Mouse (Mus musculus): ENCODE measurements around the gene Tent5b. TPM values are rescaled to one million over a fixed set of nuclear protein-coding genes. Genes with fewer than 3 reads are reported as not detected.
A peak's percentile ranks its signal among the peaks of the same experiment; 100 is the strongest.

Gene Tent5b
- total RNA-seq, 1 experiment: 7.5 TPM

- DNase-seq (ENCODE audit: low read depth, low spot score): no peak
- in situ Hi-C loops (cut with MboI; ENCODE audit: low sequenced_read_pairs in 2 of 2, unreplicated experiment in 2 of 2): no loop called here
- no peaks in the 10 kb centered on the region for H3K9me3 ChIP-seq (ENCODE audit: control insufficient read depth, insufficient read depth, low read depth, low read length)
- H3K27ac ChIP-seq (ENCODE audit: insufficient read depth, low read depth, low read length, poor library complexity, severe bottlenecking): 0 out of 2 replicates have a peak overlapping the region, but pooled peaks have one; percentile 18
- peak overlapping the region; percentile 4 to 15; a peak in 3 of 4 replicates for H3K4me3 ChIP-seq (ENCODE audit: insufficient read depth in 1 of 2, low read depth in 1 of 2, low read length in 2 of 2, poor library complexity in 1 of 2, severe bottlenecking in 1 of 2)
- TF ChIP-seq MAFK (IDR thresholded peaks at IDR 0.05; ENCODE audit: insufficient read depth, low read depth, low read length) (0 out of 2 replicates have a peak, but pooled peaks have one; percentile 51), CHD2 (IDR thresholded peaks at IDR 0.05; ENCODE audit: low read depth, low read length) (no peak)
- peaks cover 6 to 48% of the 10 kb centered on the region in 2 experiments for H3K4me1 ChIP-seq (ENCODE audit: control insufficient read depth in 2 of 2, insufficient read depth in 2 of 2, low read length in 2 of 2, poor library complexity in 1 of 2)
- no peaks in the 10 kb centered on the region for H3K36me3 ChIP-seq (ENCODE audit: control insufficient read depth, insufficient read depth, low read length, poor library complexity, severe bottlenecking)
- peak overlapping the region; percentile 35; the same call in 1 of the 2 replicates for H3K9ac ChIP-seq (ENCODE audit: insufficient read depth, low read depth, low read length, poor library complexity, severe bottlenecking)
Measured at GRCm38 (mm10) chr4:133484266-133485025, 4.5 kb downstream of the Tent5b start.

GRCm38 (mm10) chr4:133485691-133486425, 5.9 kb downstream of the Tent5b start:
- in situ Hi-C loops (cut with MboI; ENCODE audit: low sequenced_read_pairs in 2 of 2, unreplicated experiment in 2 of 2): no loop called here
- TF ChIP-seq MAFK (IDR thresholded peaks at IDR 0.05; ENCODE audit: insufficient read depth, low read depth, low read length) (no peak), CHD2 (IDR thresholded peaks at IDR 0.05; ENCODE audit: low read depth, low read length) (no peak), HCFC1 (IDR thresholded peaks at IDR 0.05; ENCODE audit: borderline replicate concordance, insufficient read depth, low read length) (no peak), ZNF384 (IDR thresholded peaks at IDR 0.05; ENCODE audit: low read depth, low read length) (no peak), ZC3H11A (IDR thresholded peaks at IDR 0.05; ENCODE audit: borderline replicate concordance, low read depth, low read length) (no peak)
- DNase-seq (ENCODE audit: low read depth, low spot score): no peak
- peaks cover 6 to 47% of the 10 kb centered on the region in 2 experiments for H3K4me1 ChIP-seq (ENCODE audit: control insufficient read depth in 2 of 2, insufficient read depth in 2 of 2, low read length in 2 of 2, poor library complexity in 1 of 2)
- peak overlapping the region; percentile 5 to 50; a peak in 3 of 4 replicates for H3K4me3 ChIP-seq (ENCODE audit: insufficient read depth in 1 of 2, low read depth in 1 of 2, low read length in 2 of 2, poor library complexity in 1 of 2, severe bottlenecking in 1 of 2)
- no peak overlapping the region for H3K27ac ChIP-seq (ENCODE audit: insufficient read depth, low read depth, low read length, poor library complexity, severe bottlenecking)
- H3K9ac ChIP-seq (ENCODE audit: insufficient read depth, low read depth, low read length, poor library complexity, severe bottlenecking): no peak overlapping the region; the same call in 1 of the 2 replicates
- H3K9me3 ChIP-seq (ENCODE audit: control insufficient read depth, insufficient read depth, low read depth, low read length): no peaks in the 10 kb centered on the region
- H3K36me3 ChIP-seq (ENCODE audit: control insufficient read depth, insufficient read depth, low read length, poor library complexity, severe bottlenecking): no peaks in the 10 kb centered on the region

- Histone ChIP-seq H3K27ac (ENCODE audit: insufficient read depth, low read depth, low read length, poor library complexity, severe bottlenecking) (no peak overlapping the region), H3K36me3 (ENCODE audit: control insufficient read depth, insufficient read depth, low read length, poor library complexity, severe bottlenecking) (no peaks in the 10 kb centered on the region), H3K4me1 (ENCODE audit: control insufficient read depth in 2 of 2, insufficient read depth in 2 of 2, low read length in 2 of 2, poor library complexity in 1 of 2) (peaks cover 6 to 51% of the 10 kb centered on the region in 2 experiments), H3K9me3 (ENCODE audit: control insufficient read depth, insufficient read depth, low read depth, low read length) (no peaks in the 10 kb centered on the region), H3K4me3 (ENCODE audit: insufficient read depth in 1 of 2, low read depth in 1 of 2, low read length in 2 of 2, poor library complexity in 1 of 2, severe bottlenecking in 1 of 2) (peak overlapping the region in 1 of 2 experiments; percentile 50; a peak in 2 of 4 replicates), H3K9ac (ENCODE audit: insufficient read depth, low read depth, low read length, poor library complexity, severe bottlenecking) (no peak overlapping the region)
- no peak for DNase-seq (ENCODE audit: low read depth, low spot score)
- in situ Hi-C loops (cut with MboI; ENCODE audit: low sequenced_read_pairs in 2 of 2, unreplicated experiment in 2 of 2): no loop called here
- TF ChIP-seq MAFK (IDR thresholded peaks at IDR 0.05; ENCODE audit: insufficient read depth, low read depth, low read length) (no peak), ZNF384 (IDR thresholded peaks at IDR 0.05; ENCODE audit: low read depth, low read length) (no peak), HCFC1 (IDR thresholded peaks at IDR 0.05; ENCODE audit: borderline replicate concordance, insufficient read depth, low read length) (no peak), ZC3H11A (IDR thresholded peaks at IDR 0.05; ENCODE audit: borderline replicate concordance, low read depth, low read length) (no peak), CHD2 (IDR thresholded peaks at IDR 0.05; ENCODE audit: low read depth, low read length) (no peak)
Measured at GRCm38 (mm10) chr4:133486673-133487357, 6.9 kb downstream of the Tent5b start.

- H3K4me1 ChIP-seq (ENCODE audit: control insufficient read depth in 2 of 2, insufficient read depth in 2 of 2, low read length in 2 of 2, poor library complexity in 1 of 2): peaks cover 6 to 44% of the 10 kb centered on the region in 2 experiments
- H3K27ac ChIP-seq (ENCODE audit: insufficient read depth, low read depth, low read length, poor library complexity, severe bottlenecking): no peak overlapping the region
- H3K4me3 ChIP-seq (ENCODE audit: insufficient read depth in 1 of 2, low read depth in 1 of 2, low read length in 2 of 2, poor library complexity in 1 of 2, severe bottlenecking in 1 of 2): no peak overlapping the region
Measured at GRCm38 (mm10) chr4:133488619-133489392, 8.9 kb downstream of the Tent5b start.

More at GRCm38 (mm10) chr4:133488619-133489392, 8.9 kb downstream of the Tent5b start:
- Histone ChIP-seq H3K9ac (ENCODE audit: insufficient read depth, low read depth, low read length, poor library complexity, severe bottlenecking) (no peak overlapping the region), H3K36me3 (ENCODE audit: control insufficient read depth, insufficient read depth, low read length, poor library complexity, severe bottlenecking) (no peaks in the 10 kb centered on the region), H3K9me3 (ENCODE audit: control insufficient read depth, insufficient read depth, low read depth, low read length) (no peaks in the 10 kb centered on the region)
- TF ChIP-seq ZNF384 (IDR thresholded peaks at IDR 0.05; ENCODE audit: low read depth, low read length): no peak
- TF ChIP-seq ZC3H11A (IDR thresholded peaks at IDR 0.05; ENCODE audit: borderline replicate concordance, low read depth, low read length): no peak
- no peak for TF ChIP-seq CHD2 (IDR thresholded peaks at IDR 0.05; ENCODE audit: low read depth, low read length)
- TF ChIP-seq HCFC1 (IDR thresholded peaks at IDR 0.05; ENCODE audit: borderline replicate concordance, insufficient read depth, low read length): no peak
- TF ChIP-seq MAFK (IDR thresholded peaks at IDR 0.05; ENCODE audit: insufficient read depth, low read depth, low read length): no peak
- in situ Hi-C loops (cut with MboI; ENCODE audit: low sequenced_read_pairs in 2 of 2, unreplicated experiment in 2 of 2): no loop called here
- DNase-seq (ENCODE audit: low read depth, low spot score): no peak

All from ES-E14 (cell line).